Mouse (Mus musculus) natural killer cell, adult 2 months (primary cell): ENCODE measurements around the gene Gabpa.
A peak's percentile ranks its signal among the peaks of the same experiment; 100 is the strongest.

Source experiments
- DNase-seq, 2 experiments: peaks; one replicate each; pipeline ENCODE4 v3.0.0; 2022; ENCODE audit warnings: low spot score in 2 of 2

Gene Gabpa

GRCm38 (mm10) chr16:84834745-84835440 is at the start of gene Gabpa:
Gabpa (plus strand) TSS chr16:84834925.
- peak; percentile 92 to 94 for DNase-seq

- DNase-seq = no peak
Measured at GRCm38 (mm10) chr16:84784966-84785365, 49.8 kb upstream of the Gabpa start.

- DNase-seq = no peak
Measured at GRCm38 (mm10) chr16:84790595-84791165, 44.0 kb upstream of the Gabpa start.

DNA sequence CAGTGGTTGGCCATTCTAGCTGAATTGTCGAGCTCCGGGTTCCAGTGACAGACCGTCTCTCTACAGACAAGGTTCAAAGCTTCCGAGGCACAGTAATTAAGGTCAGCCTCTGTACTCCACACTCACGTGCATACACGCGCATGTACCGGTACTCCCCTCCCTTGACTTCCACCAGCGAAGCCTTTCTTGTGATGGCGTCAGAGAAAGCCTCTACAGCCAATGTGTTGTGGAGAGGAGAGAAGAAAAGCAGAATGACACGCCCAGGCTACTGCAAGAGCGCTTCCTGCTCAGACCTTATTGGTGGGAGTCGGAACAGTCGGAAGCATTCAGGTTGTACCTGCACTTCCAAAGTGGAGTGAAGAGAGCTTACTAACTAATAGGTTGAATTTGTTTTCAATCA is 41.3 kb upstream of the Gabpa start:
- no peak for DNase-seq

GRCm38 (mm10) chr16:84795337-84795736 is 39.4 kb upstream of the Gabpa start:
- DNase-seq = no peak

DNA sequence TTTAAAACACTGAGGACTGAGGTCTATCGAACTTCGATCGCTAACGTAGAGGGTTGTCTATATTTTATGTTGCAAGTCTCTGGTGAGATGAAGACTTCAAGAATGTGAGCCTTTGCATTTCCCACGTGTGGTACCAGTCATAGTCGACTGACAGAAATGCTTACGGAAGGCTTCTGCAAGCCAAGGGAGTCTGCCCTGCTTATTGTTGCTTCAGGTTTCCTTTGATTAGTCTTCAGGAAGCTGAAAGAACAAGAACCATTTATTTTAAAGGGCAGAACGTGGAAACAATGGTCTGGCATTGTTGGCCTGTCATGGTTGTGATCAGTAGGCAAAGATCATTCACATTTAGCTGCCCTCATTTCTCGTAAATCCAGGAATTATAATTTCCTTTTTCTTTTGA is 38.0 kb upstream of the Gabpa start:
- no peak for DNase-seq

DNA sequence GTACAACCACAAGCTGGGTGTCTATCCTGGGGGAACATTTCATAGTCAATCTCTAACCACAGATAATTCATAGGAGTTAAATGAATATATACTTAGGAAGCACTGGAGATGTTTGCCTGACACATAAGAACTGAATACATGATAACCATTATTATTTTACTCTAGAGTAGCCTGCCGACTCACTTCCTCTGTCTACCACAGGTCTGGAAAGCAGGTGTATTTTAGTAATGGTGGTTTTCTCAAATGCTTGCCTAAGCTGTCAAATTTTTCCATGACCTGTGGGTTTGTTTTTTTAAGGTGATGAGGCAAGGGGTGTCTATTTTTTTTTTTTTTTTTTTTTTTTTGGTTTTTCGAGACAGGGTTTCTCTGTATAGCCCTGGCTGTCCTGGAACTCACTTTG is 34.7 kb upstream of the Gabpa start:
- no peak for DNase-seq

DNA sequence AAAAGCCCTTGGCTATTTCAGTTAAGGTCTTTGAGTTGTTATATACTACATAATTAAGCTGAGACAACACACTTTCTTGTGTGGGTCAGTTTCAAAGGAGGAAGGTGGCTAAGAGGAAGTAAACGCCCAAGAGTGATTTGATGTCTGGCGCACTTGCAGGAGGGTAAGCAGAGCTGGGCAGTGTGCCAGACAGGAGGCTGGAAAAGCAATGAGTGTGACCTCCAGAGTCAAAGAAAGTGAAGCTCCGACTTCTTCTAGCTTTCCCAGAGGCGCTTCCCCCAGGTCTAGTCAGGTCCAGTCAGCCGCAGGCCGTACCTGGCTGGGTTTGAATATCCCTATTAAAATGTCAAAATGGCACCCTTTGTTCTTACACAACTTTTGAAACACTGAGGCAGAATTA is 32.5 kb upstream of the Gabpa start:
- DNase-seq = no peak

DNA sequence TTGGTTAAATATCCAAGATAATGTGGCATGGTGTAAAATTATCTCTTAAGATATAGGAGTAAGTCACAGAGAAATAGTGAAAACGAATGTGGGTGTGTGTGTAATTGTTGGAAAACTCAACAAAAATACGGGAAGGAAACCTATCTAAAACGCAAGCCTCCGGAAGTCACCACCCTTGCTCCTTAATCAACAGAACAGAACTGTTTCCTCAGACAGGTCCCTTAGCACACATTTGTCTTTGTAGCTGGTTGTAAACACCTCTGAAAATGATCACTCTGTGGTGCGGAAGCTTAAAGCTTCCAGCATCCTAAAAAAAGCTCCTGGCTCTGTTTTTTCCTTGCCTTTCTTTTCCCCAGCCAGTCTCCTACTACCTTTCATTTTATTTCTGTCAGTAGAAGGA is 29.9 kb upstream of the Gabpa start:
- no peak for DNase-seq

- DNase-seq = no peak
Measured at GRCm38 (mm10) chr16:84806175-84806574, 28.6 kb upstream of the Gabpa start.

DNA sequence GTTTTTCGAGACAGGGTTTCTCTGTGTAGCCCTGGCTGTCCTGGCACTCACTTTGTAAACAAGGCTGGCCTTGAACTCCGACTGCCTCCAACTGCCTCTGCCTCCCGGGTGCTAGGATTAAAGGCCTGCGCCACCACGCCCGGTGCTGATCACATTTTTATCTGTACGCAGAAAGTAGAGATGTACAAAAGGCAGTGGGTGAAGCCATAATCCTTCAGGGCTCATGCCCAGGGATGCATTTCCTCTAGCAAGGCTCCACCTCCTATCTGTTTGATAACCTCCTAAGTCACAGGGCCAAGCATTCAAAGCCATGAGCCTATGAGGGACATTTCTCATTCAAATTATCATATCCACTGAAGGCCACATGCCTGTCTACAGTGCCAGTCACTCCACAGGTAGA is 26.9 kb upstream of the Gabpa start:
- DNase-seq = no peak

- no peak for DNase-seq
Measured at GRCm38 (mm10) chr16:84810254-84810653, 24.5 kb upstream of the Gabpa start.

DNA sequence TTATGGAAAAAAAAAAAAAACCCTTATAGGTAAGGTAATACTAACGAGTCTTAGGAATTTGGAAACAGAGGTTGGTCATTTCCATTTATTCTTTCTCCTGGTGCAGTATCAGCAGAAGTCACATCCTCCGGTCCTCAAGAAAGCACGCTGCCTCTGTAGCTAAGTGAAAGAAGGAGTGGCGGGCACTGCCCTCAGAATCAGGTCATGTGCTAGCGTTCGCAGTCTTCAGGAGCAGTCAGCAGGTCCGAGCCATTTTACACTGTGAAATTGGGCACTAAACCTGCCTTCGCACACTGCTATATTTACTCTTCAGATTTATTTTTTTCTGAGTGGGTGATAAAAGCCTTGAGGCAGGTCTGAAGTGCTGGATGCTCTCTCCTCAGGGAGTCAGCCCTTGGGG is 20.9 kb upstream of the Gabpa start:
- no peak for DNase-seq

- no peak for DNase-seq
Measured at GRCm38 (mm10) chr16:84814511-84814910, 20.2 kb upstream of the Gabpa start.

- peak; percentile 11 to 28 for DNase-seq
Measured at GRCm38 (mm10) chr16:84817423-84817822, 17.3 kb upstream of the Gabpa start.

- no peak for DNase-seq
Measured at GRCm38 (mm10) chr16:84825009-84825408, 9.7 kb upstream of the Gabpa start.

DNA sequence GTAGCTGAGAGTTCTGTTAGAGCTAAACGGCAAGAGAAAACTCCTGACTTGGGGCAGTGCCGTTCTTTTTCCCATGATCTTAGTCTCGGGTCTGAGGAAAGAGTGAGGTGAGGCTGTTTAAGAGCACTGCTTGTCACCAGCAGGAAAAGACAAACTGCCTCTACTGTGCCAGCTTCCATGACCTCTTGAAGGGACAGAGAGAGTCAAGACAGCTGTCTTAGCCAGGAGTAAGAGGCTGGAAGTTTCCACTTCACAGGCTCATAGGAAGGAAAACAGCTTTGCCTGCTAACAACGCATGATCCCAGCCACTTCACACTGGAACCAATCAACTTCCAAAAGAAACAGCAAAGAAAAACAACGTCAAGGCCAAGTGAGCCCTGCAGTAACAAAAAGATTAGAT is 3.0 kb upstream of the Gabpa start:
- no peak for DNase-seq

DNA sequence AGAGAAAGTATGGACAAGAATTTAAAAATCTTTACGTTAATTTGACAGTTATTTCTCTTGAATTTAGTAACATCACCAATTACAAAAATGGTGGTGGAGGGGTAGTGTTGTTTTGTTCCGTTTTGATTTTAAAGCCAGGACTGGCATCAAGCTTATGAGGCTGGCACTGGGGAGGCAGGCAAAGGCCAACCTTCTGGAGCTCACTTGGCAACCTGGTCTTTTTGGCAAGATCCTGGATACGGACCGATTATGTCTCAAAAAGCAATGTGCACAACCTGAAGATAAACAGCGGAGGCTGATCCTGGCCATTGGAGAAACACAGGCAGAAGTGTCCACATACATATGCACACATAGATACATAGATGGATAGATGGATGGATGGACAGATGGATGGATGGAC is 2.0 kb upstream of the Gabpa start:
- DNase-seq = no peak

DNA sequence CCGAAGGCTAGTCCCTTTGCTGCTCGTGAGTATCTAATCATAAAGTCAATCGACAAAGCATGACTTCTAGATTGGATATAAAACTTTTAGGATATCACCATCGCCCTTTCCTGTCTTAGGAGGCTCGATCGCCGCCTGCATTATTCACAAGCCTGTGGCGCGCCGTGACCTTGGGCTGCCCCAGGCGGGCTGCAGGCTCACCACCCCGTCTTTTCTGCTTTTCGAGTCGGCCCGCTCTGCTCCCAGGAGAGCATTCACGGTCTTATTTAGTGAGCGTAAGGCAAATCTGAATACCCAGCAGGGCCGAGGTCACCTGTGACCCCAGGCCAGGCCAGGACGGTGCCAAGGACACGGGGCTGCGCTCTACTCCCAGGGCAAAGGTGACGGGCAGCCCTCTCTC is 381 bp upstream of the Gabpa start:
- DNase-seq = no peak

DNA sequence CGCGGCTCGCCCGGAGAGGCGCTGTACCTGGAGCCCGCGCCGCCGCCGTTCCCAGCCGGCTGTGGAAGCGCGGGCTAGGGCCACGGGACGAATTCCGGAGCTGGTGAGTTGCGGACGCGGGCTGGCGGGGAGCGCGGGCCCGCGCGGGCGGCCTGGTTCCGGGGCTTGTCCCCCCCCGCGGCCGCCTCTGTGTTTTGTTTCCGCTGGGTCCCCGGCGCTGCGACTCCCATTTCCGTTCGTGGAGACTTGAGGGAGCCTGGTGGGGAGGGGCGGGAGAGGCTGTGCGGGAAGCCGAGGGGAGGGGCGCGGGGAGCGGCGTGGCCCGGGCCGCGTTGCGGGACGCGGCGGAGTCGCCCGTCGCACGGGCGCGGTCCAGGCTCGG is 707 bp downstream of the Gabpa start, which contains the start of gene Atp5j:
TSS of gene Atp5j (minus strand) at position 185 of the 382 bp plus-strand sequence.
- no peak for DNase-seq

GRCm38 (mm10) chr16:84835823-84836743 is 1.4 kb downstream of the Gabpa start:
- peak; percentile 33 to 38 for DNase-seq

DNA sequence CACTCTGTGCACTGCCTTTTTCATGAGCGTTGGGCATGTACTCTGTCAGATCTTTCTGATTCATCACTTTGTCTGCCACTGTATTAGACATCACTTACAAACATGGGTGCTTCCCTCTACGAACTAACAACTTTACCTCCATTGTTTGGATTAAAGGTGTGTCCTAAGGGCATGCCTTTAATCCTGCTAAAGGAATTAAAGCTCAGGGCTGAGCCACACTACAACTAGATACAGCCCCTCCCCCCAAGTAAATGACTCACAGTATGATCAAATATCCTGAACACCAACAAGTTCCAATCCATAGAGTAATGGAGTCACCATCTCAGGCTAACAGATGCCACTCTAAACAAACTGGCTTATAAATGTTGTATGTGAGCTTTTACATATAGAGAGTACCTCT is 3.9 kb downstream of the Gabpa start:
- no peak for DNase-seq

GRCm38 (mm10) chr16:84853492-84853891 is 18.8 kb downstream of the Gabpa start:
- DNase-seq = no peak
